Mouse (Mus musculus) cerebellum, adult (tissue): ENCODE data around the gene Elf1.
A peak's percentile ranks its signal among the peaks of the same experiment; 100 is the strongest.
"Not testable (repeated sequence)": the region's sequence is repeated elsewhere in the genome, so short reads cannot be mapped to it uniquely, and the experiment has no call there.

Experiments used
- ATAC-seq: cut with Nextera tagmentation; 2 replicates; pipeline ENCODE4 v1.9.2; 2017; ENCODE audit warnings: mild to moderate bottlenecking, moderate library complexity, mixed read lengths; ENCODE audit not compliant: insufficient number of reproducible peaks, low FRiP score, low TSS enrichment

Gene Elf1

DNA sequence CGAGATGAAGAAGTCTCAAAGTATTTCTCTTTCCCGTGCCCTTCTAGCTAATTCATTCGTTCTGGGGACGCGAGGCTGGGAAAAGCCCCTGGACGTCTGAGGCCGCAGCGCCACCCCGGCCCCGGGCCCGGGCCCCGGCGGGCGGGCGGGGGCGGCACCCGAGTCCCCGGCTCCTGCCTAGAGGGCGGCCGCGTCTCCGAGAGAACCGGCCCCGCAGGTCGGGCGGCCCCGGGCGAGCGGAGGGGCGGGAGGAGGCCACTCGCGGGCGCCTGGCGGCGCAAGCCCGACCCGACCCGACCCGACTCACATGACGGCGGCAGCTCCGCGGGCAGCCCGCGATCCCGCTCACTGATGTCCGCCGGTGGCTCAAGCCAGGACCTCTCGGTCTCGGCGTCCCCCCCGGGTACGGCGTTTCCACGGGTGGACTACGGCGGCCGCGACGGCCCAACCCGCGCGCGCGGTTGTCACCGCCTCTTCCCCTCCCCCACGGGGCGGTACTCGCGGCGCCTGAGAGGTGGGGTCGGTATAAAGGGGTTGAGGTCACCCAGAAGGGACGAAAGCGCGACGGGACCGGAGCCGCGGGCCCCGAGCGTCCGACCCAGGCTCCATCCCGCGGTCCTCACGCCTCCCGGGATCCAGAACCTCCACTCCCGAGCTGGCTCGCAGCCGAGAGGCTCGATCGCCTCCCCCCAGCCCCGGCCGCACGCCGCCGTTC is at the start of gene Elf1:
TSS of gene Elf1 (plus strand) at position 571 of the 715 bp plus-strand sequence.
- peak; percentile 66 for ATAC-seq

DNA sequence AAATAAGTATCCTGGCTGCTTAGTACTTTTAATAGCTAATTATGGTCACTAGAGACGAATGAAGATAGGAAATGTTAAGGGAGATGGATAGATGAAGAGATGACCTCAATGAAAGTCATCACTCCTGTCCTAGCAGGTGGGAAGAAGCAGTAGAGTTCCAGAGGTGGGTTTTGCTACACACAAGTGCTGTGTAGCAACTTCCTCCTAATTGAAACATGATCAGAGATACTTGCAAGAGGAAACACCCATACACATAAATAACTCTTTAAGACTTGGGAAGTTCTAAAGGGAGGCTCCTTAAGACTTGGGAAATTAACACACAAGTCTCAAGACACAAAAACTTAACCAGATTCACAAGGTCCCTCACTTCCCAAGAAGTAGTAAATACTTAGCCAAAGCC is 46.9 kb upstream of the Elf1 start:
- no peak for ATAC-seq

DNA sequence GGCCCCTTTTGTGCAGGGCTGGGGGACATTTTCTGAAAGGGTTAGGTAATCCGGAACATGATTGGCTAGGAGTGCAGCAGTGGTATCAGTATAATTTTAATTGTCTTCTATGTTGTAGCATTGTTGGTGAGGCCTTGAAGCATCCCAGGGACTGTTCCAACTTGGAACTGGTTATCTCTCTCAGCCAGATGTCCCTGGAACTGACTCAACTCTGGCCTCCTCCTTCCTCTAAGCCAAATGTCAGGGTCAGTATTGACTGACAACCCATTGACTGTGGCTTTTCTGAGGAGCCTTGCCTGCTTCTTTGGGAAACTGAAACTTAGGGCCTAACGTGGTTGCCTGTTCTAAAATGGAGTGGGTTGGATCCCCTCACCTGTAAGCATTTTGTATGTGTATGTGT is 40.3 kb upstream of the Elf1 start:
- ATAC-seq = no peak

DNA sequence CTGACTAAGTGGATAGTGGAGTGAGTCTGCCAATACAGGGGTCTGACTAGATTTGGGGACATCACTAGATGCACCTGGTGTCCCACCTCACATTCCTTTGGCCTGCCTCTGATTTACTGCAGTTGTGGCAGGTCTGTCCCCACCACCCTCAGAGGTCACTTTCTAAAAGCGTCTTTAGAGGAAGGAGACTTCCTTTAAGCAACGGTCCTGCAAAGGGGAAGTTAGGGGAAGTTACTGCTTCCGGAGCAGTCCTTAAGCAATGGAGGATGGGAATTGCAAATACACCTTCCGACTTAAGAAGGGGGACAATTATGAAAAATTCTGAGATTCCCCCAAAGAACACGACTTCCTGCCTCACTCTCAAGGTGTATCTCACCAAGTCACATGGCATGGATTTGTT is 39.6 kb upstream of the Elf1 start:
- ATAC-seq = no peak

DNA sequence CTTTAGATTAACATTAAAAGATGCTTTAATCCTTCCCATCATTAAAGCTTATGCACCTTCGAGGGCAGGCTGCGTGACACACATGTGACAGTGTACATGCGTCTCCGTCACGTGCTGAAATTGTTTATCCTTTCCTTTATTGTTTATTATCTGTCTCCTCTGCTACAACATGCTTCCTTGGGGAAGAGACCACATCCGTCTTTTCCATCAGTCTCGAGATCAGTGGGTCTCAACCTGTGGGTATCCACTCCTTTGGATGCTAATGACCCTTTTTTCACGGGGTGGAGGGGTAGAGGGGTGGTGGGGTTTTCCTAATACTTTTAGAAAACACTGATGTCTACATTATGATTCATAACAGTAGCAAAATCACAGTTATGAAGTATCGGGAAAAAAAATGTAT is 36.4 kb upstream of the Elf1 start:
- ATAC-seq = no peak

DNA sequence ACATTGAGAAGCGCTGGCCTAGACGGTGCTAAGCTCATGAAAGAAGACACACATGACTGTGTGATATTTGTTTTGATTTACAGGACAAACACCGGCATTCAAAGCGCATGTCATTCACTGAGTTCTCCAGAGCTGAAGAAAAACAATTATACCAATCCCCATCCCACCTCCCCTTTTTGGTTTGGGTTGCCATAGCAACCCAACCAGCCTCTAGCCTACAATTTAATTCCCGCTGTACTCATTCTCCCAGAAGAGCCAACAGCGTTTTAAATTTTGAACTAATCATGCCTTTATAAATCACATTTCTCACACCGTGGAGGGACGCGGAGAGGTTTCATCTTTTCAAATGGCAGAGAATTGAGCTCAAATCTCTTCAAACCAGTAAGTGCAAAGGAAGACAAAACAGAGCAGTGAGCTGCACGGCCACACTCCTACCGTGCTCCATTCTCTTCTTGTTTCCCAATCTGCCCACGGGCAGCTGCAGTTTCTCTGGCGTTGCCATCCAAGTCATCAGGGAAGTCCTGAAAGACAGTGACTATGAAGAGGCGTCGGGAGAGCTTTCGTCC is 35.9 kb upstream of the Elf1 start:
- ATAC-seq = no peak

DNA sequence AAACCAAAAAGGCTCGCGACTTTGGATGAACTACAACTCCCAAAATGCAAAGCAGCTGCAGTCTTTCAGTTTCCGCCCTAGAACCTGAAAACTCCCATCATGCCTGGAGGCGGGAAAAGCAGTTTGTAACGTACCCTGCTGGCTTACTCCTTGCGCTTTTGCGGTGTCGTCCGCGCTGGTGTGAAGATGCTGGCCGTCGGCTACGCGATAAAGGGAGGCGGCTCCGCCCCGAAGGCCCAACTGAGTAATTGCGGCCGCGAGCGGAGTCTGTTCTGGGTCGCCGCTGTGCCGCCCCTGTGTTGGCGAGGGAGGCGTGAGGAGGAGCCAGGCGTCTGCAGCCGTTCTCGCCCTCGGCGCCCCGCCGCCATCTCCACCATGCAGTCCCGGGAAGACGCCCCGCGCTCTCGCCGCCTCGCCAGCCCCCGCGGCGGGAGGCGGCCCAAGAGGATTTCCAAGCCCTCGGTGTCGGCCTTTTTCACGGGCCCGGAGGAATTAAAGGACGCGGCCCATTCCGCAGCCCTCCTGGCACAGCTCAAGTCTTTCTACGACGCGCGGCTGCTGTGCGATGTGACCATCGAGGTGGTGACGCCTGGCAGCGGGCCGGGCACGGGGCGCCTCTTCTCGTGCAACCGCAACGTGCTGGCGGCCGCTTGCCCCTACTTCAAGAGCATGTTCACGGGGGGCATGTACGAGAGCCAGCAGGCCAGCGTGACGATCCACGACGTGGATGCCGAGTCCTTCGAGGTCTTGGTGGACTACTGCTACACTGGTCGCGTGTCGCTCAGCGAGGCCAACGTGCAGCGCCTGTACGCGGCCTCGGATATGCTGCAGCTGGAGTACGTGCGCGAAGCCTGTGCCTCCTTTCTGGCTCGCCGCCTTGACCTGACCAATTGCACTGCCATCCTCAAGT is 29.1 kb upstream of the Elf1 start, which contains the start of gene Kbtbd6:
TSS of gene Kbtbd6 (plus strand) at position 155 of the 910 bp plus-strand sequence.
- ATAC-seq = peak; percentile 95

DNA sequence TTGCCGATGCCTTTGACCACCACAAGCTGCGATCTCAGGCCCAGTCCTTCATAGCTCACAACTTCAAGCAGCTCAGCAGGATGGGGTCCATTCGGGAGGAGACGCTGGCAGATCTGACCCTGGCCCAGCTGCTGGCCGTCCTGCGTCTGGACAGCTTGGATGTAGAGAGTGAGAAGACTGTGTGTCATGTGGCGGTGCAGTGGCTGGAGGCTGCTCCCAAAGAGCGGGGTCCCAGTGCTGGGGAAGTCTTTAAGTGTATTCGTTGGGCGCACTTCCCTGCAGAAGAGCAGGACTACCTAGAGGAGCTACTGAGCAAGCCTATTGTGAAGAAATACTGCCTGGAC is 28.4 kb upstream of the Elf1 start:
- not testable (repeated sequence) for ATAC-seq

DNA sequence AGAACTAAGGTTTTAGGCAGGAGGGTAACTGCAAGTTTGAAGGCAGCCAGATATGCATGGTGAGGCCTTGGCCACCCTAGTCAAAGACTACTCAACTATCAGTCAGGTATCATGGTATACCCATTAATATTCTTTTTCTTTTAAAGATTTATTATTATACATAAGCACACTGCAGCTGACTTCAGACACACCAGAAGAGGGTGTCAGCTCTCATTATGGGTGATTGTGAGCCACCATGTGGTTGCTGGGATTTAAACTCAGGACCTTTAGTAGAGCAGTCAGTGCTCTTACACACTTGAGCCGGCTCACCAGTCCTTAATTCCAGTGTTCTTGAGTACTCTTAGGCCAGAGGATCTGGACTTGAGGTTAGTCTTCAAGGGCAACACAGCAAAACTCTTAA is 20.6 kb upstream of the Elf1 start:
- no peak for ATAC-seq

DNA sequence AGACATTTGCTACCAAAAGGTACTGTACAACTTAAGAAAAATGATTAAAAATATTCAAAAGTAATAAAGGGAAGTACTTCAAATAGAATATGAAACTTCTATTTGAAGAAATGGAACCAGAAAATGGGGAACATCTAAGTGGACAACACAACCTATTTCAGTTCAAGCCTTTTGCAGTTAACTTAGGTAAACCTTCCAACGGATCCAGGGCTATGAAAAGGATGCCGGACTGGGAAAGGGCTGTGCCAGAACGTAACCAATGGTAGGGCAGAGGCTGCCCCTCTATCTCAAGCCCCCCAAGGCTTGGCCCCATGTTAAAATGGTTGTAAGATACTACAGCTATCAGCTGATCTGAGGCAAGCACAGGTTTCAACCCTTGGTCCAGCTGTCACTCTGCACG is 20.0 kb upstream of the Elf1 start:
- no peak for ATAC-seq

DNA sequence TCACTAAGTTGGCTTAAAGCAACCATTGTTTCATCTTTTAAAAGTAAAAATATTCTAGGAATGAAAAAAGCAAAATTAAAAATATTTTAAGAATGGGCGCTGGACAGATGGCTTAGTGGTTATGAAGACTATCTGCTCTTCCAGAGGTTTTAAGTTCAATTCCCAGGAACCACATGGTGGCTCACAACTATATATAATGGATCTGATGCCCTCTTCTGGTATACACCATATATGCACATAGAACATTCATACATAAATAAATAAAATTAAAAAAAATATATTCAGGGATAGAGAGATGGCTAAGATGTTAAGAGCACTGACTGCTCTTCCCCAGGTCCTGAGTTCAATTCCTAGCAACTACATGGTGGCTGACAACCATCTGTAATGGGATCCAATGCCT is 15.4 kb upstream of the Elf1 start:
- ATAC-seq = no peak

DNA sequence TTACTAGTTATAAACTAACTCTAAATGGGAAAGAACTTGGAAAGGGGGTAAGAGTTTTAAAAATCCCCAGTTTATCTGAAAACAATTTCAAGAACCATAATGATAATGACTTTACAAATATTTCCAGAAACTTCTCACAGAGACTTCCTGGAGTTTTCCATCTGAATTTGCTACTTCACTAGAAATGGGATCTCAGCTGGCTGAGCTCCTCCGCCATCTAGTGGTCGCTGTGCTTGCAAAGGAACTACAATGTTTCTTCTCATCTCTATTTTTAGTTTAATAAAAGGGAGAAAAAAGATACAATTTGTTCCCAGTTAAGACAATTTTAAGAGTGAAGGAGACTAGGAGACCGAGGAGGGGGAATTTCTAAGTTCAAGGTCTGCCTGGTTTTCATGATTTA is 13.4 kb upstream of the Elf1 start:
- no peak for ATAC-seq

DNA sequence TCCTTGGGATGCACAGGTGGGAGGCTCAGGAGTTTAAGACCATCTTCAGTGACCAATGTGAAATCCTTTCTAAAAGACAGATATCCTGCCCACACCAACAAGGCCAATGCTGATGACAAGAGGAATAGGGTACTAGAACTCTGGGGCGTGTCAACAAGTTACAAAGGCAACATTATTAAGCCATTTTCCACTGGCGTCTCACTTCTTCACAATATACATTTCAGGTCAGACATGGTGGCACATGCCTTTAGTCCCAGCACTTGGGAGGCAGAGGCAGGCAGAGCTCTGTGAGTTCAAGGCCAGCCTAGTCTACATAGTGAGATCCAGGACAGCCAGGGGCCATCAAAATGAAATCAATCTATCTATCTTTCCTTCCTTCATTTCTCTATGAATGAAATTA is 7.6 kb upstream of the Elf1 start:
- ATAC-seq = no peak

DNA sequence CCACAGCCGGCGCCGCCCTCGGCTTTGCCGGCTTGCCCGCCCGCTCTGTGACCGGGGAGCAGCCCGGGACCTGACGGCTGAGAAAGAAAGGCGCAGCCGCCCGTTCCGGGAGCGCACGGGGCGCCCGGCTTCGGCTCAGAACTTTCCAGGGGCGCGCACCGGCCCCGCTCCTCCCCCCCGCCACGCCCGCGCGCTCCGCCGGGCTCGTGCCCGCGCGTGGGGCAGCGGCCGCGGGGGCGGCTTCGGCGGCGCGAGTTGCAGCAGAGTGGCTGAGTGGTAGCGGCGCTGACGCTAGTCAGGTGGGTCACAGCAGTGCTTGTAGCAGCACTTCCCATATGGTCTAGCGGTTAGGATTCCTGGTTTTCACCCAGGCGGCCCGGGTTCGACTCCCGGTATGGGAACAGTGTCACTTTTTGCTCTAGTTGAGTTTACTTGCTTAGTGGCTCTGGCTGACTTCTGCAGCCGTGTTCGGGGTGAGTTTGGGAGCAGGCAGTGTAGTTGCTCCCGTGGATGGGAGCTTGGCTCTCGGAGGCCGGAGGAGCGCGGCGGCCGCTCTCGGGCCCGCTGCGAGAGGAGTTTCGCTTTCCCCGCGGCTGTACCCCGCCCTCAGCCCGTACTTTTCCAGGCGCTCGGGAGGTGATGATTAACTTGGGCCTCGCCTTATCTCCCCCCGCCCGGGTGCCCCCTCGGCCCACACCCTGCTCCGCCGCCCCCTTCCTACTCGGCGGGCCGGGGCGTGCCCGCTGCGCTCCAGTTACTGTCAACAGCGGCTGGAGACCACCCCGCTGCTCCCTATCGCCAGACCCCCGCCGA is 551 bp downstream of the Elf1 start, which contains the start of gene Wbp4:
TSS of gene Wbp4 (minus strand) at position 182 of the 813 bp plus-strand sequence.
- peak; percentile 83 for ATAC-seq

DNA sequence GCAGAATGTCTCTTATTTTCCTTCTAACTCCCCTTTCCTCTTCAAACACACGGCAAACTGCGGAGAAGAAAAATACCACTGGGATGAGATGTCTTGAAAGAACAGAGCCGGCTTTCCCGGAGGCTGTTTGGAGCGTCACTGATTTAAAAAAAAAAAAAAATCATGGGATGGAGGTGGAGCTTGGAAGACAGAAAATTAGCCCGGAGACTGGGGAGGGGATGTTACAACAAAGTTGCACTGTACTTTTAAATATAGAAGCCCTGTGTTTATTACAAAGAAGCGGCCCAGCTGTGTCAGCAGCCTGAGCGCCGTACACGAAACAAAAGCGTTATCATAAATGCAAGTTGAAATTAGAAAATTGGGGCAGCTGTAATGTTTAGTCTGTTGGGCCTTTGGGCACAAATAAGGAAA is 1.3 kb downstream of the Elf1 start:
- no peak for ATAC-seq

DNA sequence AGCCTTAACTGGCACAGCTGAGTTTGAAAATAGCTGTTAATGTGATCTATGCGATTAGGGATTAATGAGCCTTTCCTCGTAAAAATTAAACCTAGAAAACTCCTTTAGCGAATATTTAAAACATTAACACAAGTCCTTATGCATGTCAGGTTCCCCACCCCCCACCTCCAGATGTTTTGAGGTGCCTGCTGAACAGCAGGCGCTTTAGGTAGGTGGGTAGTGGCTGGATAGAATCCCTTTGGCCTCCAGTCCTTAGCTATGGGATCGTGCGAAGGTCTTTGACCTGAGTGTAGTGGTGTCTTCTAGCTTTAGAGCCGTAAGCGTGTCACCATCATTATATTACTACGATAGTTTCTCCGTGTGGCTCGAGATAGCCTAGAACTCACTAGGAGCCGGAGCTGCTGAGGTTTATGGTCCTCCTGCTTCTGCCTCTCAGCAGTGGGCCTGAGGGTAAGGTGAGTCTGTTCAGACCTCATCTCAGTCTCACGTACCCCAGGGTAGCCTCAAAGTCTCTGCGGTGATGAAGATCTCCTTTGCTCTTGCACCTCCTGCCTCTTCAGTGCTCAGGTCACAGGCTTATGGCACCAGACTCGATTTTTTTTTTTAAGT is 1.9 kb downstream of the Elf1 start:
- ATAC-seq = no peak

DNA sequence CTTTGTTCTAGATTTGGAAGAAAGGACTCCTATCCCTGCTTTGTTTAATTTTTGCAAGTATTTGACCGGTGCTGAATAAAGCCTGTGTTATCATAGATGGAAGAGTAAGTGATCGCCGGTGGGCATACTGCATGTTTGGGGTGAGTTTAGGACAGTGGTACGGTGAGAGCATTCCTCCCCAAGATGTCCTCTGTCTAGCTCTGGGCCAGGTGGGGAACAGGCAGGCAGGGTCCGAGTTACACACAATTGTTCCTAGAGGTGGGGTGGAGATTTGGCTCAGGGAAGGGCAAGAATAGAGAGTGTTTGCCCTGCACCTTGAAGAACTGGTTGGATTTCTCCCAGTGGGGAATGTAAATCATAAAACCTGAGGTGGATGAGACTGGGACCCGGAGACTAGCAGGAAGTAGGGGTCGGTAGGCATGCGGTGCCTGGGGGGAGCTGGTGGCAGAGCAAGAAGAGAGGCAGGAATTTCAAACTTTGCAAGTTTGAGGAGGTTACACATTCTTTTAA is 2.7 kb downstream of the Elf1 start:
- ATAC-seq = no peak

DNA sequence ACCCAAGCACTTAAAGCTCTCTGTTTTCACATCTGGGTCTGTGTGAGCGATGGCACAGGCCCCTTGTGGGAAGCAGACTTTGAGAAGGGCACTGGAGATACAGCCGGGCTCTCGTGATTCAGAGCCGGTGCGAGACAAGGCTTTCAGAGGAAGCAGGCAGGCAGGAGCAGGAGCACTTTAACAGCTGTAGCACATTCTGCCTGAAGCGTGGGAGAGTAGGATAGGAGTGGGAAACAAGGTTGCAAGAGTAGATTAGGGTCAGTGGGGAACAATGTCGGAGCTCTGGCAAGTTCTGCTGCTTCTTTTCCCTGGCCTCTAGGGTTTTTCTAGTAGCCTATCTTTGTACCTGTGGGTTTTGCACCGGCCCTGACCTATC is 5.6 kb downstream of the Elf1 start:
- no peak for ATAC-seq

DNA sequence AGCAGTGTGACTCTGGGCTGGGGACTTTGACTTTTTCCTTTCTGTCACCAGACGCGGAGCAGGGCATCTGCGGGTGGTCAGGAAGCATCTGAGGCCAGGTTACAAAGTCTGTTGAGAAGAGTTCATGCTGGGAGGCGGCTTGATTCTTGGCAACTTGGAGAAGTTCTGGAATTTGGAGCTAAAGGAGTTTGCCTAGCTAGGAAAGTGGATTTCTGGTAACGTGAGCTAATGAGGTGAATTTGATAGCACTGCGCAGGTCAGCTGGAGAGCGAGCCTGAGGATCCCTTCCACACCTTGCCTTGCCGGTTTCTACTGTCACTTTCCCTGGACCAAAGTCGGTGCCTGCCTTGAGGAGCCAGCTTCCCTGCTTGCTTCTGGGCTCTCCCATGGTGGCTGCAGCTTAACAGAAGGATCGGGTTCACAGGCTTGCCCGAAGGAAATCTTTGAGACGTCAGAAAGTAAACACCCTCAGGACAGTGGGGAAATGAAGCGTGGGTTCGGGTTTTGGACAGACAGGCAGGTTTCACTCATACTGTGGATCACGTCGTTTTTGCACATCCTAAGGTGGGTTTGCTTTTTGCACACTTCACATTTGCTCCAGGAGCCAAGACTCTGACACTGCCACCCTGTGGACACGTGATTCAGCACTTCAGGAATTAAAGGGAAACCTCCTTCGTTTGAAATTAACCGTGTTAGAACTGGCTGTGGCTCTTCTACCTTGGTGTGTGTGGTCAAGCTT is 6.2 kb downstream of the Elf1 start:
- peak; percentile 73 for ATAC-seq
